Mouse (Mus musculus) stomach, embryonic 14.5 days (tissue): ENCODE data around the gene Snx30. TPM values are rescaled to one million over a fixed set of nuclear protein-coding genes. Genes with fewer than 3 reads are reported as not detected.

Experiments used
- ATAC-seq: fragments of 200-750 bp; cut with Nextera tagmentation; 2 replicates; pipeline ENCODE4 v1.8.0; 2017; ENCODE audit warnings: low read depth, moderate TSS enrichment; ENCODE audit not compliant: insufficient number of reproducible peaks, insufficient read depth, low FRiP score
- H3K27ac ChIP-seq: fragments of 300-500 bp; sonication (generic); 2 replicates; pipeline ENCODE4 v1.5.1; 2014; ENCODE audit warnings: mild to moderate bottlenecking, low read length, moderate library complexity, mixed read lengths
- H3K27me3 ChIP-seq: fragments of 300-500 bp; sonication (generic); 2 replicates; pipeline ENCODE4 v1.6.1; 2014; ENCODE audit warnings: low read length, control low read depth, mixed read lengths; ENCODE audit not compliant: control insufficient read depth, insufficient read depth
- H3K36me3 ChIP-seq: fragments of 300-500 bp; sonication (generic); 2 replicates; pipeline ENCODE4 v1.6.1; 2014; ENCODE audit warnings: mild to moderate bottlenecking, control low read depth, low read length, moderate library complexity, mixed read lengths; ENCODE audit not compliant: control insufficient read depth, insufficient read depth
- H3K4me1 ChIP-seq: fragments of 300-500 bp; sonication (generic); 2 replicates; pipeline ENCODE4 v1.6.1; 2014; ENCODE audit warnings: low read length, control low read depth, mixed read lengths; ENCODE audit not compliant: control insufficient read depth, insufficient read depth
- H3K4me2 ChIP-seq: fragments of 300-500 bp; sonication (generic); replicated peaks from 2 replicates; pipeline ENCODE4 v1.6.1; 2014; ENCODE audit warnings: low read depth, low read length, control low read depth
- H3K4me3 ChIP-seq: fragments of 300-500 bp; sonication (generic); 2 replicates; pipeline ENCODE4 v1.5.1; 2014; ENCODE audit warnings: low read depth, low read length, control low read depth
- H3K9ac ChIP-seq: fragments of 300-500 bp; sonication (generic); replicated peaks from 2 replicates; pipeline ENCODE4 v1.6.1; 2014; ENCODE audit warnings: low read depth, mild to moderate bottlenecking, control low read depth, low read length, moderate library complexity, mixed read lengths
- H3K9me3 ChIP-seq: fragments of 300-500 bp; sonication (generic); 2 replicates; pipeline ENCODE4 v1.6.1; 2016; ENCODE audit warnings: low read depth, low read length, control low read depth; ENCODE audit not compliant: control insufficient read depth
- WGBS: fragments of 180-500 bp; shearing (Covaris S2); extraction: QIAGEN DNeasy Blood & Tissue Kit; methylation state at CpG from one replicate; pipeline ENCODE4 v1.1.7; 2014; 5-methylcytosine and 5-hydroxymethylcytosine counted together
- polyA plus RNA-seq: library from polyadenylated mRNA; unstranded; fragments of >200 nt; fragmentation: Nextera tagmentation; extraction: Ambion mirVana; gene quantifications from 2 replicates; pipeline ENCODE4 v1.2.1, GENCODE M21; 2014

Snx30 gene
- polyA plus RNA-seq, 1 experiment from 2014 or later = 8.9 TPM

GRCm38 (mm10) chr4:59917966-59918365 is 112.3 kb downstream of the Snx30 start:
- WGBS = 89% methylated on average over 3 of the region's 3 CpGs
- Histone ChIP-seq H3K9me3 (no peaks in the 10 kb centered on the region), H3K4me2 (no peak overlapping the region), H3K4me3 (no peak overlapping the region), H3K27me3 (no peaks in the 10 kb centered on the region), H3K36me3 (no peaks in the 10 kb centered on the region), H3K4me1 (no peaks in the 10 kb centered on the region), H3K27ac (no peak overlapping the region), H3K9ac (no peak overlapping the region)
- no peak for ATAC-seq

GRCm38 (mm10) chr4:59925082-59925481 is 119.4 kb downstream of the Snx30 start:
- Histone ChIP-seq H3K27me3 (no peaks in the 10 kb centered on the region), H3K27ac (no peak overlapping the region), H3K36me3 (no peaks in the 10 kb centered on the region), H3K4me3 (no peak overlapping the region), H3K9me3 (no peaks in the 10 kb centered on the region), H3K9ac (no peak overlapping the region), H3K4me2 (no peak overlapping the region), H3K4me1 (no peaks in the 10 kb centered on the region)
- no peak for ATAC-seq
- WGBS = 89% methylated on average over 9 of the region's 9 CpGs

- H3K4me1 ChIP-seq = no peaks in the 10 kb centered on the region
- no peak overlapping the region for H3K4me2 ChIP-seq
- ATAC-seq = no peak
- H3K9ac ChIP-seq = no peak overlapping the region
- no peak overlapping the region for H3K27ac ChIP-seq
- no peak overlapping the region for H3K4me3 ChIP-seq
- 71% methylated on average over 3 of the region's 3 CpGs for WGBS
- H3K9me3 ChIP-seq = no peaks in the 10 kb centered on the region
- no peaks in the 10 kb centered on the region for H3K27me3 ChIP-seq
- no peaks in the 10 kb centered on the region for H3K36me3 ChIP-seq
Measured at GRCm38 (mm10) chr4:59927666-59928065, 122.0 kb downstream of the Snx30 start.

GRCm38 (mm10) chr4:59928347-59928746 is 122.7 kb downstream of the Snx30 start:
- ATAC-seq = peak; percentile 68; the same call in 1 of the 2 replicates
- Histone ChIP-seq H3K9me3 (no peaks in the 10 kb centered on the region), H3K9ac (no peak overlapping the region), H3K4me3 (no peak overlapping the region), H3K4me1 (no peaks in the 10 kb centered on the region), H3K36me3 (no peaks in the 10 kb centered on the region), H3K4me2 (no peak overlapping the region), H3K27me3 (no peaks in the 10 kb centered on the region), H3K27ac (no peak overlapping the region)
- 21% methylated on average over 6 of the region's 6 CpGs for WGBS

GRCm38 (mm10) chr4:59932505-59933281 is 127.1 kb downstream of the Snx30 start:
- Histone ChIP-seq H3K9me3 (no peaks in the 10 kb centered on the region), H3K27me3 (no peaks in the 10 kb centered on the region), H3K9ac (no peak overlapping the region), H3K27ac (no peak overlapping the region), H3K36me3 (no peaks in the 10 kb centered on the region), H3K4me1 (no peaks in the 10 kb centered on the region), H3K4me3 (no peak overlapping the region), H3K4me2 (no peak overlapping the region)
- peak; percentile 83 for ATAC-seq
- WGBS = 54% methylated on average over 6 of the region's 6 CpGs

- Histone ChIP-seq H3K9me3 (no peaks in the 10 kb centered on the region), H3K4me1 (no peaks in the 10 kb centered on the region), H3K4me2 (no peak overlapping the region), H3K9ac (no peak overlapping the region), H3K4me3 (no peak overlapping the region), H3K36me3 (no peaks in the 10 kb centered on the region), H3K27me3 (no peaks in the 10 kb centered on the region), H3K27ac (no peak overlapping the region)
- ATAC-seq = no peak
- WGBS = 58% methylated on average over 2 of the region's 2 CpGs
Measured at GRCm38 (mm10) chr4:59937543-59937942, 131.9 kb downstream of the Snx30 start.

Other genes with a start within 250 kb of the Snx30 start
- 25.0 and 27.8 TPM in 2 replicates for gene Hsdl2, start 224.3 kb upstream of the Snx30 start, polyA plus RNA-seq
- 27.0 and 29.9 TPM in 2 replicates for gene E130308A19Rik, start 179.6 kb upstream of the Snx30 start, polyA plus RNA-seq
- 55.4 and 57.6 TPM in 2 replicates for gene Inip, start 4.3 kb upstream of the Snx30 start, polyA plus RNA-seq
- gene Slc46a2, start 109.2 kb downstream of the Snx30 start, polyA plus RNA-seq = 0.11 and 0.12 TPM in 2 replicates
- not detected in 2 replicates for gene Mup4, start 154.9 kb downstream of the Snx30 start, polyA plus RNA-seq
- gene Mup6, start 158.5 kb downstream of the Snx30 start, polyA plus RNA-seq = not detected in 2 replicates